Comparison of ENCODE assay signal across 8 mouse cellular contexts in genomic region chr5:65696821-65697485, GRCm38 (mm10). TPM values are rescaled to one million over a fixed set of nuclear protein-coding genes. Genes with fewer than 3 reads are reported as not detected.
DNase-seq lines count a peak whose midpoint lies in the region; ATAC-seq lines count a peak whose summit lies in the region.

No protein-coding gene starts in this region.

- H3K27ac ChIP-seq in brown adipose tissue, adult 24 weeks (replicated peaks; ENCODE audit: low read depth, low read length) = peak overlapping the region; percentile 70
- peak overlapping the region; percentile 95 to 99 for H3K27ac ChIP-seq in heart, embryonic 14.5 days (replicated peaks in 1 of 2; ENCODE audit: control insufficient read depth in 1 of 2, insufficient read depth in 1 of 2, low read depth in 2 of 2, low read length in 2 of 2)
- peak overlapping the region; percentile 95 for H3K27ac ChIP-seq in liver, embryonic 13.5 days
- H3K27ac ChIP-seq in stomach, embryonic 14.5 days (ENCODE audit: low read length) = peak overlapping the region; percentile 98

- peaks cover 27% of the 10 kb centered on the region for H3K36me3 ChIP-seq in heart, embryonic 14.5 days (ENCODE audit: control insufficient read depth, insufficient read depth, low read length)
- peaks cover 29% of the 10 kb centered on the region for H3K36me3 ChIP-seq in liver, embryonic 13.5 days
- H3K36me3 ChIP-seq in stomach, embryonic 14.5 days (ENCODE audit: control insufficient read depth, insufficient read depth, low read length) = peaks cover 5% of the 10 kb centered on the region

- ATAC-seq in heart, embryonic 14.5 days (ENCODE audit: insufficient number of reproducible peaks, insufficient read depth, low FRiP score, low read depth) = no peak
- ATAC-seq in liver, embryonic 13.5 days (ENCODE audit: low read depth) = peak; percentile 10; the same call in 1 of the 2 replicates
- ATAC-seq in stomach, embryonic 14.5 days (ENCODE audit: insufficient number of reproducible peaks, insufficient read depth, low FRiP score, low read depth) = no peak

- peak overlapping the region; percentile 98 for H3K9ac ChIP-seq in heart, embryonic 14.5 days (ENCODE audit: low read length)
- H3K9ac ChIP-seq in liver, embryonic 13.5 days = peak overlapping the region; percentile 99
- H3K9ac ChIP-seq in stomach, embryonic 14.5 days (replicated peaks; ENCODE audit: low read depth, low read length) = peak overlapping the region; percentile 98

- no peaks in the 10 kb centered on the region for H3K27me3 ChIP-seq in heart, embryonic 14.5 days (ENCODE audit: control insufficient read depth, insufficient read depth, low read length)
- no peaks in the 10 kb centered on the region for H3K27me3 ChIP-seq in liver, embryonic 13.5 days
- no peaks in the 10 kb centered on the region for H3K27me3 ChIP-seq in stomach, embryonic 14.5 days (ENCODE audit: control insufficient read depth, insufficient read depth, low read length)

- WGBS in heart, embryonic 14.5 days = under 1% methylated on average over 58 of the region's 58 CpGs
- under 1% methylated on average over 58 of the region's 58 CpGs for WGBS in liver, embryonic 13.5 days (ENCODE audit: insufficient replicate concordance)
- WGBS in stomach, embryonic 14.5 days = 1% methylated on average over 58 of the region's 58 CpGs

- H3K4me3 ChIP-seq in brown adipose tissue, adult 24 weeks (ENCODE audit: insufficient read depth, low read depth, low read length) = peak overlapping the region; percentile 93
- peak overlapping the region; percentile 99 to 100 for H3K4me3 ChIP-seq in heart, embryonic 14.5 days (ENCODE audit: control insufficient read depth in 1 of 2, insufficient read depth in 1 of 2, low read depth in 1 of 2, low read length in 2 of 2)
- H3K4me3 ChIP-seq in liver, embryonic 13.5 days (replicated peaks) = peak overlapping the region; percentile 99
- H3K4me3 ChIP-seq in stomach, embryonic 14.5 days (ENCODE audit: low read depth, low read length) = peak overlapping the region; percentile 98

- peaks cover 6% of the 10 kb centered on the region; the same call in 1 of the 2 replicates for H3K4me1 ChIP-seq in brown adipose tissue, adult 24 weeks (ENCODE audit: control insufficient read depth, insufficient read depth, insufficient read length, low read length)
- H3K4me1 ChIP-seq in heart, embryonic 14.5 days (ENCODE audit: control insufficient read depth in 2 of 2, insufficient read depth in 2 of 2, low read length in 2 of 2) = peaks cover 0 to 10% of the 10 kb centered on the region in 2 experiments; a peak in 2 of 4 replicates
- H3K4me1 ChIP-seq in liver, embryonic 13.5 days (replicated peaks) = peaks cover 44% of the 10 kb centered on the region
- peaks cover 8% of the 10 kb centered on the region; the same call in 1 of the 2 replicates for H3K4me1 ChIP-seq in stomach, embryonic 14.5 days (ENCODE audit: control insufficient read depth, insufficient read depth, low read length)

- peak; percentile 83 for DNase-seq in CD4-positive, CD25-positive, alpha-beta regulatory T cell, adult 2 months (ENCODE audit: low read depth, low spot score)
- peak; percentile 41 for DNase-seq in fibroblast of lung, adult 2 months (ENCODE audit: low read depth)
- peak; percentile 83 for DNase-seq in kidney, postnatal 10 days
- DNase-seq in liver, embryonic 13.5 days = peak; percentile 69
- peak; percentile 61 to 70 for DNase-seq in natural killer cell, adult 2 months (ENCODE audit: low spot score in 2 of 2)

- peak overlapping the region; percentile 75 for H3K4me2 ChIP-seq in heart, embryonic 14.5 days (ENCODE audit: low read length)
- H3K4me2 ChIP-seq in liver, embryonic 13.5 days = peak overlapping the region; percentile 81
- peak overlapping the region; percentile 73 for H3K4me2 ChIP-seq in stomach, embryonic 14.5 days (replicated peaks; ENCODE audit: low read depth, low read length)

- no peaks in the 10 kb centered on the region for H3K9me3 ChIP-seq in heart, embryonic 14.5 days (ENCODE audit: control insufficient read depth, low read length)
- H3K9me3 ChIP-seq in liver, embryonic 13.5 days (replicated peaks) = no peaks in the 10 kb centered on the region
- H3K9me3 ChIP-seq in stomach, embryonic 14.5 days (ENCODE audit: control insufficient read depth, low read depth, low read length) = no peaks in the 10 kb centered on the region

RNA-seq across cellular contexts. Expression of gene Pds5a, which starts 1.1 kb away (rescaled TPM):
- polyA plus RNA-seq in brown adipose tissue, adult 24 weeks (2012; ENCODE audit: insufficient read depth, insufficient read length, missing spikeins) = 40.0 and 45.3 TPM in 2 replicates
- 55.1 and 56.1 TPM in 2 replicates for polyA plus RNA-seq in heart, embryonic 14.5 days (2014; fragmentation: Nextera tagmentation; extraction: Ambion mirVana)
- 23.1 and 26.8 TPM in 2 replicates for polyA plus RNA-seq in liver, embryonic 13.5 days (2015; fragmentation: Nextera tagmentation; extraction: Ambion mirVana)
- polyA plus RNA-seq in stomach, embryonic 14.5 days (2014; fragmentation: Nextera tagmentation; extraction: Ambion mirVana) = 96.1 and 106 TPM in 2 replicates
